Mouse (Mus musculus) Patski (cell line): ENCODE results near the gene Gdf9. TPM values are rescaled to one million over a fixed set of nuclear protein-coding genes. Genes with fewer than 3 reads are reported as not detected.

Experiments used
- ATAC-seq: fragments of 100-300 bp; one replicate; pipeline ENCODE4 v1.8.0; 2021
- CTCF ChIA-PET: fragments of 350-600 bp; sonication (Branson Sonifier 250); formaldehyde crosslinking; loops from one replicate; lab custom pipeline; 2022; ENCODE audit warnings: inconsistent platforms; lab: Charles Lee
- POLR2A ChIA-PET: fragments of 350-600 bp; sonication (Branson Sonifier 250); formaldehyde crosslinking; loops from one replicate; lab custom pipeline; 2022; ENCODE audit warnings: antibody characterized with exemption, inconsistent platforms; lab: Charles Lee
- DNase-seq: peaks from one replicate; pipeline ENCODE4 v3.0.0-alpha.2; 2011; ENCODE audit warnings: low read depth, low spot score
- H3K27me3 ChIP-seq: fragments of 371-371 bp; one replicate; pipeline ENCODE4 v1.5.1; 2021
- CTCF ChIP-seq: fragments of 100-300 bp; IDR thresholded peaks from one replicate; pipeline ENCODE4 v1.5.1; 2021
- in situ Hi-C: fragments of 300-500 bp; cut with MboI; formaldehyde crosslinking; loops from 3 replicates; pipeline ENCODE4 v1.11.1; 2018; ENCODE audit warnings: low pct_unique_long_range_greater_than_20kb, mixed read lengths
- polyA plus RNA-seq: library from polyadenylated mRNA; unstranded; gene quantifications from one replicate; pipeline ENCODE4 v1.2.3, GENCODE M21; 2021

Gene Gdf9
- 0.08 TPM for polyA plus RNA-seq

- no peaks in the 10 kb centered on the region for H3K27me3 ChIP-seq
- ChIA-PET CTCF (interaction anchor here (1.2 to 2.0 kb wide), 2 partner anchors 14 kb away, joined by 3 to 8 read pairs; no protein-coding TSS in a partner anchor), POLR2A (no interaction called here)
- no peak for TF ChIP-seq CTCF
- ATAC-seq (peak; percentile 84), DNase-seq (peak; percentile 97)
- in situ Hi-C loops, result no loop called here
Observed at GRCm38 (mm10) chr11:53430670-53431346, at the start of gene Gdf9, which contains the start of gene Uqcrq. TSS of gene Gdf9 (plus strand) at chr11:53431023. TSS of gene Uqcrq (minus strand) at chr11:53430831.

- TF ChIP-seq CTCF, result no peak
- POLR2A ChIA-PET, result no interaction called here
- CTCF ChIA-PET, result interaction anchor here (0.6 kb wide), 1 partner anchor 8 kb away, joined by 3 read pairs; no protein-coding TSS in a partner anchor
- ATAC-seq (no peak), DNase-seq (no peak)
- in situ Hi-C loops, result no loop called here
- H3K27me3 ChIP-seq, result no peaks in the 10 kb centered on the region
Observed at GRCm38 (mm10) chr11:53383758-53384428, 46.9 kb upstream of the Gdf9 start.

DNA sequence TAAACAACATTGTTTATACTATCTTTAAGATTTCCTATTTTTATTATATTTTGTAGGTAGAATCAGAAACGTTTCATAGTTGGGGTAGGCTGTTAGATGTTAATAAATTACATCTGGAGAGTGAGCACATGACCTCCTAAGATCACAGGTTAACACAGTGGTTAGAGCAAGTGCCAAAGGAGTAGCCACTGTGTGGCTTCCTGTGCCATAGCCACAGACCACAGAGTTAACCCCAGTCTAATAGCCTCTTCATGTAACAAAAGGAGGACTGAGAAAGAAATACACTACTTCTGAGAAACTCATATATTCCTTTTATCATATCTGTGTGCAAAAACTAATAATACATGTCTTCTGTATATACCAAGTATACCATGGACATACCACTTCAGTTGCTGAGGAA lies 37.0 kb upstream of the Gdf9 start:
- ChIA-PET CTCF (no interaction called here), POLR2A (no interaction called here)
- ATAC-seq, result no peak
- DNase-seq, result no peak
- in situ Hi-C loops, result no loop called here
- no peaks in the 10 kb centered on the region for H3K27me3 ChIP-seq
- TF ChIP-seq CTCF, result no peak

- in situ Hi-C loops, result no loop called here
- POLR2A ChIA-PET, result no interaction called here
- CTCF ChIA-PET, result interaction anchor here (0.8 to 5.6 kb wide), 2 partner anchors 7 to 14 kb away, joined by 4 to 31 read pairs; no protein-coding TSS in a partner anchor
- H3K27me3 ChIP-seq, result no peaks in the 10 kb centered on the region
- ATAC-seq (no peak), DNase-seq (no peak)
- TF ChIP-seq CTCF, result no peak
Observed at GRCm38 (mm10) chr11:53403638-53404037, 27.2 kb upstream of the Gdf9 start.

- ChIA-PET POLR2A (no interaction called here), CTCF (interaction anchor here (0.7 to 4.3 kb wide), 6 partner anchors 8 to 87 kb away, joined by 3 to 31 read pairs (median 4); partner anchors contain the start of genes Leap2 and Zcchc10)
- DNase-seq (no peak), ATAC-seq (no peak)
- peak; percentile 75 for TF ChIP-seq CTCF
- in situ Hi-C loops, result no loop called here
- no peaks in the 10 kb centered on the region for H3K27me3 ChIP-seq
Observed at GRCm38 (mm10) chr11:53411738-53412137, 19.1 kb upstream of the Gdf9 start.

- no peaks in the 10 kb centered on the region for H3K27me3 ChIP-seq
- ChIA-PET CTCF (interaction anchor here (1.3 kb wide), 1 partner anchor 9 kb away, joined by 4 read pairs; the partner anchor contains the start of gene Leap2), POLR2A (no interaction called here)
- TF ChIP-seq CTCF, result no peak
- ATAC-seq, result no peak
- in situ Hi-C loops, result no loop called here
- DNase-seq, result no peak
Observed at GRCm38 (mm10) chr11:53413871-53414270, 17.0 kb upstream of the Gdf9 start.

DNA sequence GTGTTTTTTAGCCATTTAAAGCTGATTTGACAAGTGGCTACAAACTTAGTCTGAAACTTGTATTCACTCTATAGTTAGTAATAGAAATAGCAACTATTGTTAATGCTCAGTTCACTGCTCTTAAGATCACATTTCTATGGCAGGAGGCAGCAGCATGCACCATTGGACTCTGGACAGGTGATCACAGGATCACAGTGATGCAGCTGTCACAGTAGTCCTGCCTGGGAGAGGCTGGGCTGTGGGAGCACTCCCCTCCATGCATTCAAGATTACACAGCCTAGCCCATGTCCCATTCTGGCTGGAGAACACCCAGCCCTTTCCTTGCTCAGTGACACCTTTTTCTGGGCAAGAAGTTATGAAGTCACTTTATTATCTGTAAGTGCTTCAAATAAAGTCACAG lies 12.8 kb upstream of the Gdf9 start:
- no peak for TF ChIP-seq CTCF
- ChIA-PET CTCF (interaction anchor here (1.3 to 3.2 kb wide), 2 partner anchors 17 to 26 kb away, joined by 3 to 11 read pairs; no protein-coding TSS in a partner anchor), POLR2A (no interaction called here)
- ATAC-seq, result no peak
- DNase-seq, result no peak
- no peaks in the 10 kb centered on the region for H3K27me3 ChIP-seq
- in situ Hi-C loops, result no loop called here

GRCm38 (mm10) chr11:53423036-53423435 lies 7.8 kb upstream of the Gdf9 start, which contains the start of gene Leap2:
TSS of gene Leap2 (minus strand) at chr11:53423170.
- in situ Hi-C loops, result no loop called here
- CTCF ChIA-PET, result interaction anchor here (1.0 to 2.9 kb wide), 2 partner anchors 9 to 11 kb away, joined by 4 to 8 read pairs; no protein-coding TSS in a partner anchor
- no peak for ATAC-seq
- TF ChIP-seq CTCF, result no peak
- no peaks in the 10 kb centered on the region for H3K27me3 ChIP-seq
- no peak for DNase-seq
- POLR2A ChIA-PET, result no interaction called here

- no peaks in the 10 kb centered on the region for H3K27me3 ChIP-seq
- in situ Hi-C loops, result no loop called here
- ChIA-PET POLR2A (interaction anchor here (1.5 kb wide), 1 partner anchor 9 kb away, joined by 5 read pairs; no protein-coding TSS in a partner anchor), CTCF (interaction anchor here (1.3 to 2.9 kb wide), 2 partner anchors 13 to 17 kb away, joined by 4 to 8 read pairs; no protein-coding TSS in a partner anchor)
- no peak for DNase-seq
- TF ChIP-seq CTCF, result no peak
- no peak for ATAC-seq
Observed at GRCm38 (mm10) chr11:53424826-53425225, 6.0 kb upstream of the Gdf9 start.

GRCm38 (mm10) chr11:53425251-53425650 lies 5.6 kb upstream of the Gdf9 start:
- no peaks in the 10 kb centered on the region for H3K27me3 ChIP-seq
- in situ Hi-C loops, result no loop called here
- DNase-seq, result no peak
- POLR2A ChIA-PET, result interaction anchor here (1.5 kb wide), 1 partner anchor 10 kb away, joined by 5 read pairs; no protein-coding TSS in a partner anchor
- ATAC-seq, result no peak
- CTCF ChIA-PET, result interaction anchor here (1.3 to 2.9 kb wide), 2 partner anchors 13 to 17 kb away, joined by 4 to 8 read pairs; no protein-coding TSS in a partner anchor
- TF ChIP-seq CTCF, result no peak
